Mouse (Mus musculus): ENCODE measurements around the gene Tyms.

DNA sequence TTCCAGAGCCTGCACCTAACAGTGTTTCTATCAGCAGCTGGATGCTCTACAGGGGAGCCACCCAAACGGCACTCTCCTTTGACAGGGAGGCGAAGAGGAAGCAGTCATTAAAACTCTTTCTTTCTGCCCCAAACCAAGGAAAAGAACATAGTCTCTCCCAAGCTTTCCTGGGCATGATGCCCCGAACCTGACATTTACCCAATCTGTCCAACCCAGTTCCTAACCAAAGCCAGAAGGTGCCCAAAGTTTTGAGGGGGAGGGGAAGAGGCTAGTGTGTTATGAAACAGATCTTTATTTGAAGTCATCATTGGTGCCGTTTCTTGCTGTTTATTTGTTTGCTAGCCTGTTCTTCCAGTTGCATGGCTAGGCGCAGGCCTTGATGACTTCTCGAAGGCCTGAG is 22.3 kb upstream of the Tyms start:
- TF ChIP-seq TAL1 (conservative IDR thresholded peaks at IDR 0.05; ENCODE audit: low read depth, low read length), result no peak
- no peak for TF ChIP-seq CTCF (IDR thresholded peaks at IDR 0.05; ENCODE audit: low read depth, low read length)
- no peak for TF ChIP-seq GATA1 (IDR thresholded peaks at IDR 0.05; ENCODE audit: borderline replicate concordance, low read length)
- no peak for TF ChIP-seq GATA2 (IDR thresholded peaks at IDR 0.05; ENCODE audit: borderline replicate concordance, low read depth, low read length)
- no peak for TF ChIP-seq POLR2AphosphoS5 (IDR thresholded peaks at IDR 0.05; ENCODE audit: insufficient replicate concordance, low read depth, low read length)
